Mouse (Mus musculus) thymus, adult 2 months (tissue): ENCODE results near the gene Atoh7.

Experiments used
- CTCF ChIP-seq: fragments of 200-500 bp; IDR thresholded peaks from 2 replicates; pipeline ENCODE4 v1.5.1; 2012; ENCODE audit warnings: mild to moderate bottlenecking, control low read depth, low read length, moderate library complexity, borderline replicate concordance; ENCODE audit not compliant: control insufficient read depth, poor library complexity, insufficient read depth; ENCODE audit errors: extremely low read depth
- POLR2A ChIP-seq: fragments of 200-500 bp; IDR thresholded peaks from 2 replicates; pipeline ENCODE4 v1.6.1; 2012; ENCODE audit warnings: mild to moderate bottlenecking, low read length, control low read depth, moderate library complexity; ENCODE audit not compliant: control insufficient read depth, poor library complexity, insufficient read depth; ENCODE audit errors: extremely low read depth

- TF ChIP-seq CTCF (no peak), POLR2A (no peak)
These were observed 39.6 kb upstream of the Atoh7 start, which contains the start of gene Pbld1 for GRCm38 (mm10) chr10:63059862-63060261.
